Mouse (Mus musculus) urinary bladder, adult 2 months (tissue): Measurements from ENCODE around the gene Eno3. TPM values are rescaled to one million over a fixed set of nuclear protein-coding genes. Genes with fewer than 3 reads are reported as not detected.

Source experiments
- polyA plus RNA-seq: library from polyadenylated mRNA; depleted of rRNA; stranded (reverse); fragments of >200 nt; gene quantifications from 2 replicates; pipeline ENCODE4 v1.2.3, GENCODE M21; 2012; rRNA removed

The Eno3 gene
- polyA plus RNA-seq, 1 experiment: 126 TPM

Other genes starting within 250 kb of the Eno3 start
- gene Pelp1, start 247.2 kb upstream of the Eno3 start, polyA plus RNA-seq: 11.1 and 15.3 TPM in 2 replicates
- 18.5 and 22.0 TPM in 2 replicates for gene Arrb2, start 224.6 kb upstream of the Eno3 start, polyA plus RNA-seq
- 20.1 and 20.8 TPM in 2 replicates for gene Med11, start 205.3 kb upstream of the Eno3 start, polyA plus RNA-seq
- 3.9 and 4.4 TPM in 2 replicates for gene Zmynd15, start 197.8 kb upstream of the Eno3 start, polyA plus RNA-seq
- gene Cxcl16, start 197.2 kb upstream of the Eno3 start, polyA plus RNA-seq: 28.9 and 29.2 TPM in 2 replicates
- gene Tm4sf5, start 152.0 kb upstream of the Eno3 start, polyA plus RNA-seq: 0.72 and 0.80 TPM in 2 replicates
- gene Vmo1, start 142.6 kb upstream of the Eno3 start, polyA plus RNA-seq: 0.43 and 0.72 TPM in 2 replicates
- 0.14 and 0.15 TPM in 2 replicates for gene Gltpd2, start 138.0 kb upstream of the Eno3 start, polyA plus RNA-seq
- gene Psmb6, start 131.8 kb upstream of the Eno3 start, polyA plus RNA-seq: 249 and 294 TPM in 2 replicates
- gene Gm40193, start 124.3 kb upstream of the Eno3 start, polyA plus RNA-seq: not detected in 2 replicates
- 33.6 and 38.7 TPM in 2 replicates for gene Pld2, start 117.1 kb upstream of the Eno3 start, polyA plus RNA-seq
- 87.2 and 89.1 TPM in 2 replicates for gene Mink1, start 94.3 kb upstream of the Eno3 start, polyA plus RNA-seq
- not detected in 2 replicates for gene 4930544D05Rik, start 41.4 kb upstream of the Eno3 start, polyA plus RNA-seq
- 0.40 and 0.44 TPM in 2 replicates for gene Chrne, start 38.0 kb upstream of the Eno3 start, polyA plus RNA-seq
- 0.01 and 0.10 TPM in 2 replicates for gene Gp1ba, start 18.1 kb upstream of the Eno3 start, polyA plus RNA-seq
- gene Rnf167, start 10.0 kb upstream of the Eno3 start, polyA plus RNA-seq: 116 and 119 TPM in 2 replicates
- 93.9 and 96.9 TPM in 2 replicates for gene Slc25a11, start 9.7 kb upstream of the Eno3 start, polyA plus RNA-seq
- gene Pfn1, start 2.6 kb upstream of the Eno3 start, polyA plus RNA-seq: 1,258 and 1,344 TPM in 2 replicates
- 89.4 and 93.2 TPM in 2 replicates for gene Spag7, start 12.2 kb downstream of the Eno3 start, polyA plus RNA-seq
- 16.6 and 25.4 TPM in 2 replicates for gene Camta2, start 30.9 kb downstream of the Eno3 start, polyA plus RNA-seq
- 4.3 and 5.1 TPM in 2 replicates for gene Inca1, start 43.0 kb downstream of the Eno3 start, polyA plus RNA-seq
- 77.5 and 105 TPM in 2 replicates for gene Kif1c, start 43.3 kb downstream of the Eno3 start, polyA plus RNA-seq
- gene Zfp3, start 107.0 kb downstream of the Eno3 start, polyA plus RNA-seq: 5.8 and 6.5 TPM in 2 replicates
- gene Scimp, start 155.4 kb downstream of the Eno3 start, polyA plus RNA-seq: 1.1 and 1.5 TPM in 2 replicates
- gene Rabep1, start 187.6 kb downstream of the Eno3 start, polyA plus RNA-seq: 12.3 and 15.8 TPM in 2 replicates